Mouse (Mus musculus) brain, embryonic 18.5 days (tissue): ENCODE results near the gene Tjp2.
A peak's percentile ranks its signal among the peaks of the same experiment; 100 is the strongest.

Experiments
- DNase-seq: peaks from one replicate; pipeline ENCODE4 v3.0.0-alpha.2; 2012; ENCODE audit warnings: low read depth, low spot score

Gene Tjp2

DNA sequence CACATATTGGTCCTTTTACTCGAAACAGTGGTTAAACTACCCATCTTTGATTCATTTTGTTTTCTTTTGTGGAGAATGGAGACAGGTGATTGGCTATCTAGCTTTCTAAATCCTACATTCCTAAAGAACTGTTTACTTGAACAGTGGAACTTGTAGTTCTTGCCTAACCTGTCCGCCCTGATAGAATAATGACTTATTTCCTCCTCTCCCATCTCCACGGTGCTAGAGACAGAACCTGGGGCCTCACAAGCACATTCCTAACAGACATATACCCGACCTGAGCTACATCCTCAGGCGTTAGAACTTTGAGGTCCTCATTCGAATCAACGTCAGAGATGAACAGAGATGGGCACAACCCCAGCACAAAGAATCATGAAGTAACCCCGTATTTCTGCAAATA lies 44.4 kb downstream of the Tjp2 start:
- no peak for DNase-seq

DNA sequence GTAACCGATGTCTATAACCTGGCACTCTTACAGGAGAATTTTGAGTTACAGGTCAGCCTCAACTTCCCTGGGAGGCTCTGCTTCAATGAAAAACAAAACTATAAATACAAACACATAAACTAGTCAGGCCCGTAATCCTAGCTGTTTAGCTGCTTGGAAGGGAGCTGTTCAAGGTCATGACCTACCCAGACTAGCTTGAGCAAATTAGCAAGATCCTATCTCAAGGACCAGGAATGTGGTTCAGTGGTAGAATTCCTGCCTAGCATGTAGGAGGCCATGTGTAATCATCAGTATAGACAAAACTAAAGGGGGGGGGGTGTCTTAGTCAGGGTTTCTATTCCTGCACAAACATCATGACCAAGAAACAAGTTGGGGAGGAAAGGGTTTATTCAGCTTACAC lies 46.7 kb downstream of the Tjp2 start:
- DNase-seq: no peak

DNA sequence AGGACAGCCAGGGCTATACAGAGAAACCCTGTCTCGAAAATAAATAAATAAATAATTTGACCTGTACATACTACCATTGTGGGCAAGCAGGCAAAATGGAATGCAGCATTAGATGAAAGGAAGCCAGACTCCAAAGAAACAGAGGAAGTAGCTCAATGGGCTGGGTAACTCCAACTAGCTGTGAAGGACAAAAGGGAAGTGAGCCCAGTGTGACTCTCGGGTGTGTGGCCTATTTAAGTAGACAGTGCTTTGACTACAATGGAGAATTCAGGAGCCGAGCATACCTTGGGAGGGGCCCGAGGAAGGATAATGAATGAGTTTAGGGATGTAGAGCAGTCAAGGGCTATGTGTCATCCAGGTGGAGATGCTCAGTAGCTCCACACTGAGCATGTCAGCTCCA lies 48.1 kb downstream of the Tjp2 start:
- no peak for DNase-seq

DNA sequence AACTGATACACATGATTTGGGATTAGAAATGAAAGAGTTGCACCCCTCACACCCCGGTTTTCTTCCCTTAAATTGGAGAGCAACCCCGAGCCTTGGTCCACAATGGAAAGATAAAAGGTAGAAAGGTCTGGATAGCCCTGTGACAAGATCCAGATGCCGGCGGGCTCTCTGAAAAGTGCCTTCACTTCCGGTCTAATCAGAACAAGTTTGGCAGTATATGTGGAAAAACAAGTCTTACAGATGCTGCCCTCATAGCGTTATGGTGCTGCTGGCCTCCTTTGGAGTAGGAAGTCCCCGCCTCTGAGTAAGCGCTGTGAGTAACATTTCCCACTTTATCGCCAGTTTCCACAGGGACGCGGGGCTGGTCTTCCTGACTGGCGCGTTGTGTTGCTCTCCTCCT lies 49.9 kb downstream of the Tjp2 start:
- no peak for DNase-seq

DNA sequence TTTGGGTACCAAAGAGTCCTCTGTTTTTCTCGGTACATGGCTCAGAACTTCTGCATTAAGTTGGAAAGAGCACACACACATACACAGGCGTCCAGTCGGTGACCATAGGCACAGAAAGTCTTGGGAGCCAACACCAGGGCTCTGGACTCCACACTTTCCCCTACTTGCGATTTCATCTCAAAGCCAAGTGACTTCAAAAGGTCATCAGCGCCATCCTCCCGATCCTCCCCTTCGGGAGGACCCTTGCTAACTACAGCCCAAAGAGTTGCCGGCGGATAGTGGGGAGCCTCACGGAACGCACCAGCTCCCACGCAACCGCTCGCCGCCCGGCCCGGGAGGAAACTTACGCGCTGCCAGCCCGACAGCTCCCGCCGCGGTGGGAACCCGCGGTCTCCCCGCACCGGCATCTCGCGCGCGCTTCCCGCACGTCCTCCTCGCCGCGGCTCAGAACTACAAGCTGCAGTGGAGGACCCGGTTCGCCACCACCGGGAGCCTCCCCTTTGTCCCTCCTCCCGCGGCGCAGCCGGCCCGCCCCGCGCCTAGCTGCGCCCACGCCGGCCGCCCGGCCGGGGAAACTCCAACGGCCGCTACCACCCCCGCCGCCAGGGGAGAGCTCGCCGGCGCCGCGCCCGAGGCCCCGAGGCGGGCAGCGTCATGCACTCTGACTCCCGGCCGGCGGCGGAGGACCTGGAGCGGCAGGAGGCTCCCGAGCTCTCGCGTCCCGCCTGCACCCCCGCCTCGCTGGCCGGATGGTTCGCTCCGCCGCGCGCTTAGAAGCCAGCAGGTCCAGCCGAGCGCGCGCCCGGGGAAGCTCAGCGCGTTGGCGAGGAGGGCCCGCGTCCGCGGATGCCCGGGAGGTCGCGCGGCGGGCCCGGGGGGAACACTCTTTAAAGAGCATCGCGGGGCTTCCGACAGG lies 51.0 kb downstream of the Tjp2 start:
- DNase-seq: peak; percentile 66

DNA sequence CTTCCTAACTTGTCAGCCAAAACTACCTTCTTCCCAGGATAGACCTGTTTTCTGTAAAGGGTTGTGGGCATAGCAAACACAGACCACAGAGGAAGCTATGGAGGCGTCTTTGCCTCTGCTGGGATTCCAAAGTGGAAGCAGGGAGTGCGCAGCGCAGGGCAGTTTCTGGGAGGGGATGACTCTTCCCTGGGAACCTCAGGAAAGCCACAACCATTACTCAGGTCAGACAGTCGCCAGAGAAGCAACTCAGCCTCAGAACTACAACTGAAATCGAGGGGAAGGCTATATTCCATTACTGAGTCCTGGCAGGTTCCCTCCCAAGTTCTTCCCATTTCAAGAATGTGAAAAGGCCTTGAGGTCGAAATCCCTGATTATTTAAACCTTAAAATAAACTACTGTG lies 51.8 kb downstream of the Tjp2 start:
- DNase-seq: no peak

DNA sequence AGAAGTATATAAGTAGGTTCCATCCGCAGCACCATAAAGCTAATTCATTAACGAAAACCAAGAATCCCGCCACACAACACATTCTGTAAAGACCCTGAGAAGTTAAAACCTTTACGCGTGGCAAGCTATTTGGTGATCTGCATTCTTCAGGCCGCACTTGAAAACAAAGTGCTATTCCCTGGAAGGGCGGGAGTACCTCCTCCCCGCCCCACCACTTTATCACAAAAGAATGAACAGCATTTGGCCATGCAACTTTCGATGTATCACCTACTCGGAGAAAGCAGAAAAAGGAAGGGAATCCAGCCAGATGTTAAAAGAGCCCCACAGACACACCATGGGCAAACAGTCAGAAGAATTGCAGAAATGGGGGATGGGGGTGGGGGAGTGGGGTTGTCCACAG lies 56.3 kb downstream of the Tjp2 start:
- no peak for DNase-seq

DNA sequence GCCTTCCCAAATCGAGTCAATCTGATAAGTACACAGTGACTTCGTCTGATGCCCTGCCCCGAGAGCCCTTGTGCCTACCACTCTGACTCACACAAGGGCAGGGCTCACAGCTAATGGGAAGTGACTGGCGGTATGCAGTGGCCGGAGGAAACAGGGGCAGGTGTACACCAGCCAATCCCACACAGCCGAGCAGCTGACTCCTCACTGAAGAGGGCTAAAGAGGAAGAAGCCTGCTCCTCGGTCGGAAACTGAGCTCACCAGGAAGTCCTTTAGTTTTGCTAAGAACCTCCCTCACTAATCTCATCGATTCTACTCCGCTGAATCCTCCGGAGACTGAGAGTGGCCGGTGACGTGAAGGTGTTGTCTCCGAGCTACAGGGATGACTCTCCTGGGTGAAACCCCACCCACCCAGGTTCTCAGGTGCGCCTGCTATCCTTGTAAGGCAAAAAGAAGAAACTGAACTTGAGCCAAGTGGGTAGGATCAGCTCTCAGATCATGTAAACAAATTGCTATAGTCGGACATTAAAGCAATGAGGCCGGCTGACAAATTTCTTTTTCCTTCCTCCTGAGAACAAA lies 58.2 kb downstream of the Tjp2 start:
- no peak for DNase-seq

DNA sequence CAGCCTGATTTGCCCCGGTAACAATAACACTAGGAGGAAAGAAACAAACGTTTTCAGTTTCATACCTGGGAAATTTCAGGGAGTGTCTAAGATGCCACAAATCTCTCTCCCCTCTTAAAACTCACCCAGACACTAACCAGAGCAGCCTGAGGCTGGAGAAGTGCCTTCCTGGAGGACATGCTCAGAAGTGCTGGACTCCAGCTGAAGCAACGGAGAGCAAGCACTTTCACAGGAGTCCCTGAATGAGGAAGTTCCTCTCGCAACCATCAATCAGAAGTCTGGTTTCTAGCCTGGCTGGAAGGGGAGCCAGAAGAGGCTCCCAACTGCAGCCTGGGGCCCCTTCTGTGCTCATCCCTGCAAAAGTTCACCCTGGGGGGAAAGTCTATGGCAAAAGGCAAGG lies 60.9 kb downstream of the Tjp2 start:
- DNase-seq: no peak

DNA sequence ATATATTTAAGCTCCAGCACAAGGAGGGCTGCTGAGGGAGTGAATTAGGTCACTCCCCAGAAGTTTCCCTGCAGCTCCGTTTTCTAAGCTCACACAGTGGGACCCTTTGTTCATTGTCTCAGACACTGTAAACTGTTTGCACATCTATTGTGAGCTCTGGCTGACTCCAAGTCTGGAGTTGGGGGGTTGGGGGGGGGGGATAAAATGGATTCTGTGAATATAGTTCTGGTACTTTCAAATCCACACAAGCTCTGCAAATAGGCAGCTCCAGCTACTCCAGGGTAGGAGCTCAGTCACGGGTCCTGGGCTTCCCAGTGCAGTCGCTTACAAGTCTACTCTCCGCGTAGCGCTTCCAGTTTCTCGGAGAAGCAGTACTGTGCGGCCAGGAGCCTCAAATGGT lies 64.4 kb downstream of the Tjp2 start:
- DNase-seq: no peak

DNA sequence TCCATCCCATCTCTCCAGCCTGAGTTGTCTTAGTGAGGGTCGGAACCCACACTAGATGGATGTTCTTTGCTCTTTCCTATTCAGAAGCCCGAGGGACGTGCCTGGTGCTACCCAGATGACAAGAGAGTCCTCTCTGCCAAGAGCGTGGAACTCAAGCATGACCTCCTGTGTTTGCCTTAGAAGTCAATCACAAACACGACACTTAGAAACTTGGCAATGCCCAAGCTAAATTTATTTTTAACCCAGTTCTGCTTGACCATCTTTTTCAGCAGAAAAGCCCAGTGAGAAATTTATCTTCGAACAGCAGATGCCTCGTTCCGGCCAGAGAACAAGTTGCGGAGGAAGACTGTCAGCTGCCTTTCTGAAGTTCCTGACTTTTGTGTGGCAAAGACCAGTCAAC lies 65.1 kb downstream of the Tjp2 start:
- no peak for DNase-seq

DNA sequence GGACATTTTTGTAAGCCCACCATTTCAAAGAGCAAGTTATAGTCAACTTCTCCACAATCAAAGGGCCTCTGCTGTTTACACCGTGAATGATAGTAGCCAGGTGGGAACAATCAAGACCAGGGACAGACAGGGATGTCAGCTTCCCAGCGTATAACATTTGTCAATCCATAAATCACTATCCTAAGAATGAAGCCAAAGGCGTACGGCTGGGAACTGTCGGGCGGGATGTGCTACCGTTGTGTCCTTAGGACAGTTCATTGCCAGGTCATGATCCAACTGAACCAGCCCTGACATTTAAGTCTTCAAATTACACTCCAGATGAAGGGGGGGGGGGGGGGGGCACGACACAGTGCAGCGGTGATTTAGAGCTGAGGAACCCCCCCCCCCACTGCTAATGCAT lies 65.5 kb downstream of the Tjp2 start:
- no peak for DNase-seq

DNA sequence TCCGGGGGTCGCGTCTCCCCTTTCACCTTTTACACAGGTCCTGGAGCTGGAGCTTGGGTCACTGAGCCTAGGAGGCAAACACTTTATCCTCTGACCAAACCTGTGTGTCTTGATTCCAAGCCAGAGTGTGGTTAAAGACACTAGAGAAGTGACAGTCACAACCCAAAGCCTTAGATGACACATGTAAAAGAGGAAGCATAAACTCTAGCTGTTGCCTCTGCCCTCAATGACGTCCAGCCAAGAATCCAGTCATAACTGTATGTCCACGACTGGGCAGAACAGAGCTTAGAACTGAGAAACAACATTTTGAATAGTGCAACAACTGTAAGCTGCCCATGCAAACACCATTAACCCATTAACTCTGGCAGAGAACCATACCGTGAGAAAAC lies 68.8 kb downstream of the Tjp2 start:
- DNase-seq: no peak

DNA sequence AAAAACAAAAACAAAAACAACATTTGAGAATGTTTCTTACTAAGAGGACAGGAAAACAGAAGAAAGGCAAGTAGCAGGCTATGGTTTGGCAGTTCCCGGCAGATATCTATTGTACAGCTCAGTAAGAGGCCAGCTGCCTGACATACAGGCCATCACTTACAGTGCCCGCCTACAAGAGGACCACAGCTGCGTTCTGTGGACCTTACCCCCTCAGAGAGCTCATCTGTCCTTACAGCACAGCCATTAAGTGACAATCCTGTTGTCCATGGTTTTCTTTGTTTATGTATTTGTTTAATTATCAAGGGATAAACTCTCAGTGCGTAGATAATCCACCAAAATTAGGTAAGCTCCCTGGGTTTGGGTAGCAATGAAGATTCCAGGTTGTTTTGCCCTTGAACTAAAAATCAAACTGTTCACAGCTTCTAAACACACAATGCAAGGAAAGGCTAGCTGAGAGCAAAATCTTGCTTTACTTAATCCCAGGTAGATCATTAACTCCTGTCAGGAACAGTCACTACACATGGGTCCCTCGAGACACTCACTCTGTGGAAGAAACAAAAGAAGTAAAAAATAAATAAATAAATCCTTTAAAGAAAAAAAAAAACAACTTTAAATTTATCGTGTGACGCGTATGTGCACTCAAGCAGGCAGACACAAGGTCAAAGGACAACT lies 69.3 kb downstream of the Tjp2 start:
- DNase-seq: no peak

DNA sequence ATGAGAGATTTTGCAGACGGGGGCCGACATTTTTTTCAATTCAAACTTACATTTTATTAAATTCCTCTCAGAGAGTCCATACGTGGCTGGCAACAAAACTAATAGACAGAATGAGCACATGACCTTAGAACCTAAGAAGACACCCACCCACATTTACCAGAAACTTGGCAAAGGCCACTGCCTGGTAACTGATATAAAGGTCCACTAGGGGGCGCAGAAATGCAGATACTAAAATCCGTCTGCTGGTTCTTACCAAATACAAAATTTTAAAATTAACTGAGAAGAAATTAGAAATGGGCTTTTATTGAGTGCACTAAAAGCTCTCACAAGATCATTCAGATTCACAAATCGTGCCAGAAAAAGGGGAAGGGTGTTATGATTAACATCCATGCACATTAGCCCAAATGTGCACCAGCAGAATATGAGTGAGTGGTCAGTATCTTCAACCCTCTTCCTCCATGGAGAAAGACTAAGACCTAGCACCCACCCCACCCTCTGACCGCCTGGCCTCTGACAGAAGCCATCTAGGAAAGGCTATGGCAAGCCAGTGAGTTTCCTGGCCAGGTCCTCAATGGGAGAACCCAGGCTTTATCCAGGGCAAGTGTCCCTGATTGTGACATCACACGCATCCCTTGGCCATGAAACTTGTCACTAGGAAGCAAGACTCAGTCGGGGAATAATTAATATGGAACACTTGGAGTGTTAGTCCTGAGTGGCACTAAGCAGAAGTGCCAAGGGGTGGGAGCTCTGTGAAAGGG lies 71.4 kb downstream of the Tjp2 start:
- no peak for DNase-seq

DNA sequence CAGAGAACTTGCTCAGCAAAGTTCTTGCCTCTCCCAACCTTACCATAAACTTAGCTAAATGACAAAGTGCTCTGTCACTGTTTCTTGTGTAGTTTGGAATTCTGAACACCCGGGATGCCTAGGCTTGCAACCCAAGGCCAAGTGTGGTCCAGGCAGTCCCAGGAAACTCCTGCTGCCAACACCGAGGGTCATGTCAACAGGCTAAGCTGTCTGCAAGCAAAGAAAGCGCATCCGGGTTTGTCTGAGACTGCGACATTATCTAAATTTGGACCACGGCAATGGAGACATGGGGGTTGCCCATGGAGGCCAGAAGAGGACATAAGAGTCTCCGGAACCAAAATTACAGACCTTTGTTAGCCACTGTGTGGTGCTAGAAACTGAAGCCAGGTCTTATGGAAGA lies 80.8 kb downstream of the Tjp2 start:
- DNase-seq: no peak

DNA sequence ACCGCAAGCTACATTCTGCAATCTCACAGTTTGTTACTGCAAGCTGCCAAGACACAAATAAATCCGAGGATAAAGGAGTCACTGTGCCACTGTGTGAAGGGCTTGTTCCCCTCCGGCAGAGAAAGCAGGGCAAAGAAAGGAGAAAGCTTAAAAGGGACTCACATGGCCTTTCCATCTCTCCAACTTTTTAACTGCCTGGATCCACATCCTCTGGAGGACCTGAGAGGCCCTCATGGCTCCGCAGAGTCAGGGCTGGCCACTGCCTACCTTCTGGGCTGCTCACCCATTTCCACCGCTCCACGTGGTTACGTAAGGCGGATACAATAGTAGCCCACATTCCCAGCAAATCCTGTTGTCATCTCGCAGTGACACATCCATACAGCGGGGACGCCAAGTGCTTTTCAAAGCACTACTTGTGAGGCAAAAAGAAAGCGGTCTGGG lies 82.2 kb downstream of the Tjp2 start:
- DNase-seq: no peak

DNA sequence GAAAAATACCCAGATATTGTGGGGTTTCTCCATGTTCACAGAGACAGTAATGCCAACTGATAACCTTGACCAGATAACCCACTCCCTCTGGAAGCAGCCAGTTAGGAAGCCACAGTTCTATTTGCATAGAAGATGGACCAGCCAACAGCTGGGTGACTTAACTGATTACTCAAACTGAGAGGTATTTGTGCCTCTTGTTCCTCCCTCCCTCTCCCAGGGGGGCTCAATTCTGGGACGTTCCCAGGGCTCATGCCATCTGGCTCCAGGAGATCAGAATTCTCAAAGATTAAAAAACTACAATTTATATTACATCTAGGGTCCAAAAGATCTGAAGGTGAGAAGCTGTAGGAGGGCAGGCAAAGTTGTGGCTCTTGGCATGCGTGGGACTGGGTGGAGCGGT lies 84.5 kb downstream of the Tjp2 start:
- DNase-seq: no peak

DNA sequence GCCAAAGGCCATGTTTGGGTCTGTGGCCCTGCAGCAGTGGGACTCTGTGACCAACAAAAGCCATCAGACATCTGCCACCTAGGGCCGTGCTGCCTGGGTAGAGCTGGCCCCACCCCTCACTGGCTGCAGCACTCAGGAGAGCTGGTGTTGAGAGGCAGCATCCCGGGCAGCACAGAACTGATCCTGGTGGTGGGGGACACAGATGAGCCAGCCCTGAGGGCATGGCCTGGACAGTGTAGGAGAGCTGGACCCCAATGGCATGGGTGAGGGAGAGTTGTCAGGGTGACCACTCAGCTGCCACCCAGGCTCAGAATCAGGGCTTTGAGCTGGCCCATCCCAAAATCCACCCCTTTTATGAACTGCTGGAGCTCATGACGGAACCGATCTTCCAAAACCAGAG lies 87.4 kb downstream of the Tjp2 start:
- DNase-seq: no peak

DNA sequence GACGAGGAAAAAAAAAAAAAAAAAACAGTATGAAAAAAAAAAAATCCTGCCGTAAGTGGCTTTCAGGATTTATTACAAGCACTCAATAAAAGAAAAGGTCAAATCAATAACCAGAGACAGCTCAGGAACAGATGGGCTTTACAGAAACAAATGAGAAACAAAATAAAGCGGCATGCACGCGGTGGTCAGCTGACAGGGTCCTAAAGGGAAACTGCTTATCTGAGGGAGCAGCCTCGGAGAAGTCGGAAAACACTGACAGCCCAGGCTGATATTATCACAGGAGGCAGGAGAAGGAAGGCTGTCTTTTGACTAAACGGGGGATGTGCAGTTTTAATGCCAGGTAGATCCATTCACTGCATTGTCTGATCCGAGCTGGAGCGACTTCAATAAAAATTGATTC lies 89.8 kb downstream of the Tjp2 start:
- DNase-seq: no peak

DNA sequence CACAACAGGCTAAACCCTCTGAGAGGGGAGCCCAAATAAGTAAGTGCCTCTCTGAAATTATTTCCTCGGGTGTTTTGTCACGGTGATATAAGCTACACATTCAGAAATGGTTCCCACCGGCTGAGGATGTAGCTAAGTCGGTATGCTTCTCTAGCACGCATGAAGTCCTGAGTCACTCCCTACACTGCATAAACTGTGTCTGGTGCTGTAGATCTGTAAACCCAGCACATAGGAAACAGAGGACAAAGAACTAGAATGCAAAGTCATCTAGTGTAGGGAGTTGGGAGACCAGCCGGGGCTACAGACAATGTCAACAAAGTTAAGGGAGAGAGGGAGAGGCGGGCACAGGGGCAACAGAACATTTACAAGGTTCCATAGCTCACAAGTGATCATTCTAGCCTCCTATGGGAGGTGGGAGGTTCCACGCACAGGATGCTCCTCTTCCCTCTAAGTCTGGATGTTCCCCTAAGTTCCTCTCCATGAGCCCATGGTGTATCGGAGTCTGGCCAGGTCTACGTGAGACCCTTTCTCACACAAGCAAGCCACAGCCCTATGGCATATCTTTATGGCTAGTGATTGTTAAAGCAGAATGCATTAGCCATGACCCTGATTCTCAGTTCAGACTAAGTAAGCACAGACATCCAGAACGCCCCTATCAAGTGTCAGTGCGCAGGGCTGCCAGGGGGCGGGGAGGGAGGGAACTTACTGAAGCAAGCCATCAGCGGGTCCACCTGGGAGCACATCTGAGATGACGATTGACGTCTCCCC lies 90.5 kb downstream of the Tjp2 start:
- DNase-seq: no peak
